Mouse (Mus musculus): ENCODE measurements at regions not wholly inside any gene's neighbourhood (a gene's known extent, or its start where the extent isn't known, plus 50 kb on each side); places are given as distances from the start of the nearest gene placed in this dataset.
"Not testable (repeated sequence)": the region's sequence is repeated elsewhere in the genome, so short reads cannot be mapped to it uniquely, and the experiment has no call there.

DNA sequence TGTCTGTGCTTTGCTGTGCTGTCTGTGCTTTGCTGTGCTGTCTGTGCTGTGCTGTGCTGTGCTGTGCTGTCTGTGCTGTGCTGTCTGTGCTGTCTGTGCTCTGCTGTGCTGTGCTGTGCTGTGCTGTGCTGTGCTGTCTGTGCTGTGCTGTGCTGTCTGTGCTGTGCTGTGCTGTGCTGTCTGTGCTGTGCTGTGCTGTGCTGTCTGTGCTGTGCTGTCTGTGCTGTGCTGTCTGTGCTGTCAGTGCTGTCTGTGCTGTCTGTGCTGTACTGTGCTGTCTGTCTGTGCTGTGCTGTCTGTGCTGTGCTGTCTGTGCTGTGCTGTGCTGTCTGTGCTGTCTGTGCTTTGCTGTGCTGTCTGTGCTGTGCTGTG, 196.5 kb downstream of the Tcp10c start:
- not testable (repeated sequence) for DNase-seq (ENCODE audit: low spot score in 2 of 2)

- not testable (repeated sequence) for DNase-seq (ENCODE audit: low spot score in 2 of 2)
These were observed 197.5 kb downstream of the Tcp10c start for GRCm38 (mm10) chr17:13551693-13552404.

- not testable (repeated sequence) for DNase-seq (ENCODE audit: low spot score in 2 of 2)
These were observed 198.5 kb downstream of the Tcp10c start for GRCm38 (mm10) chr17:13552840-13553239.

DNA sequence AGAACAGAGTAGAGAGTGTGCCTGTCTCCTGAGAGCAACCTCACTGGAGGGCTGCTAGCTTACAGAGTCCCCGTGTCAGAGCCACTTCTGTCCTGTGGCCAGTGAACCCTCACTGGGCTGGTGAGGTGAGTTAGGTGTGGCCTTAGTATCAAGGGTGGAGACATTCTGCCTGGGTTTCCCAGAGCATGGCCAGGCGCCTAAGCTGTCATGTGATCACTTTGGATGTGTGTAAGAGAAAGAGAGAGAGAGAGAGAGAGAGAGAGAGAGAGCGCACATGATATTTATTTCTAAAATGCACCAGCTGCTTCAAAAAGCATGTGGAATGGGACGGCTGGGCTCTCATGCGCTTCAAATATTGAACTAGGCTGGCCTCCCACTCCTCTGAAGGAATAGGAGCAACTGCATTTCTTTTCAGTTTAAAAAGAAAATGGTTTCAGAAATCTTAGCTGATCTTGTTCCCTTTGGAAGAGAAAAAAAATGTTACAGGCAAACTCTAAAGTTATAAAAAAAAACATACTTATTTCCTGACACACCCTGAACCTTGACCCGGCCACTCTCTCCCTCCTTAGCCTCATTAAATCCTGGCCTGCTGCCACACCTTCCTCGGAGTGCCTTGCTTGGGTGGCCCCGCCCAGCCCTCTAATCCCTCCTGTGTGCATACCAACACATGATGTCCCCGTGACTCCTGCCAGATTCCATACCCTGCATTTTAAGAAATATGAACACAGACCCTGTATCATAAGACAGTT, 201.1 kb downstream of the Tcp10c start:
- not testable (repeated sequence) for DNase-seq (ENCODE audit: low spot score in 2 of 2)

DNA sequence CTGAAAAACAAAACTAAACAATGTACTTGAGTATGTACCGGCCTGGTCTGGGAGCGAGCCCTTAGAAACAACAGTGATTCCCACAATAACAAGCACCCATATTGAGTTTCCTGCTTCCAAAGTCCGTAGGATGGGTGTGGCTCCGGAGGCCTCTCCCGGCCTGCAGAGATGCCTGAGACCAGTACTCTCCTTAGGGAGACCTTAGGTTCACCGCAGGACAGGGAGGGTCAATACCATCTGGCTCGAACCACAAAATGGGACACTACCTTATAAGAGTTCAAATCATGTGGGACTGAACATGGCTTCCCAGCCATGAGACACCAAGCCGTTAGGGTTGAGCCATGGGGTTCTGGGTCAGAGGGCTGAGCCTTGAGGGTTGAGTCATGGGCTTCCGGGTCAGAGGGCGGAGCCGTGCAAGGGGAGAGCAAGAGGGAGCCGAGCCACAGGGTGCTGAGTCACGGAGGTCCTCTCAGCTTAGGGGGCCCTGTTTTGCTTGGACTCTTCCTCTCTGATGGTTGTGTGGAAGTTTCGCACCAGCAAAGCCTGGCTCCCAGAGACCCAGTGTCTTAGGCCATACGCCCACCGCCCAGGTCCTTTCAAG, 201.8 kb downstream of the Tcp10c start:
- not testable (repeated sequence) for DNase-seq (ENCODE audit: low spot score in 2 of 2)

GRCm38 (mm10) chr17:13558863-13559262, 201.5 kb upstream of the Afdn start:
- no peak for DNase-seq (ENCODE audit: low spot score in 2 of 2)

DNA sequence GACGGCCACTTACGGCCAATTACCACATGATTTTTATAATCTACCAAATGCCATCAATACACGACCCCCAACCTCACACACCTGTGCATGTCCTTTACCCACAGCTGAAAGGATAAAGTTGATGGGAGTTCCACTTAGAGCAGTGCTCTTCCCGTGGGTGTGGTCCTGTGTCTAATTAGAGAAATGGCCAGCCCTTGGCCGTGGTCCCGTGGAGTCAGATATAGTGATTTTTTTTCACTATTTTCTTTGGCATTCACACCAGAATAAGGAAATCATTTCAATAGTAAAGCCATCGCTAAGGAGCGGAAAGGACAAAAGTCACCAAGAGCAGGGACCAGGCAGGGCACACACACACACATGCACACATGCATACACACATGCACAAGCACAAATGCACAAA, 199.0 kb upstream of the Afdn start:
- DNase-seq (ENCODE audit: low spot score in 2 of 2), result no peak

DNA sequence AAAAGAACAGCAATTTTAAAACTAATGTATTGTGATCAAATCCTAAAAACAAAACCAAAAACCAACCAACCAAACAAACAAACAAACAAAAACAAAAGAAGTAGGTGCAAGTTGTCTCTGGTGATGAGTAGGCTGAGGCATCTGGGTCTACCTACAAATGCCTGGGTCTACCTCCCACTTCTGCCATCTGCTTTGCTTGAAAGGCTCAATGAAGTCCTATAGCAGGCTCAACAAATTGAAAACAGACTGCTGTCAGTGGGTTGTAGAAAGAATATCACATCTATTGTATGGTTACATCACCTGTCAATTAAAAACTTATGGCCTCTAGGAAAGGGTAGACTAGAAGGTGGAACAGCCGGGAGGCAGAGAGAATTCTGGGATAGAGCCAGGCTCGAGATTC, 197.4 kb upstream of the Afdn start:
- DNase-seq (ENCODE audit: low spot score in 2 of 2), result no peak

- DNase-seq (ENCODE audit: low spot score in 2 of 2), result no peak
These were observed 195.5 kb upstream of the Afdn start for GRCm38 (mm10) chr17:13564800-13565199.

- no peak for DNase-seq (ENCODE audit: low spot score in 2 of 2)
These were observed 193.7 kb upstream of the Afdn start for GRCm38 (mm10) chr17:13566680-13567079.

DNA sequence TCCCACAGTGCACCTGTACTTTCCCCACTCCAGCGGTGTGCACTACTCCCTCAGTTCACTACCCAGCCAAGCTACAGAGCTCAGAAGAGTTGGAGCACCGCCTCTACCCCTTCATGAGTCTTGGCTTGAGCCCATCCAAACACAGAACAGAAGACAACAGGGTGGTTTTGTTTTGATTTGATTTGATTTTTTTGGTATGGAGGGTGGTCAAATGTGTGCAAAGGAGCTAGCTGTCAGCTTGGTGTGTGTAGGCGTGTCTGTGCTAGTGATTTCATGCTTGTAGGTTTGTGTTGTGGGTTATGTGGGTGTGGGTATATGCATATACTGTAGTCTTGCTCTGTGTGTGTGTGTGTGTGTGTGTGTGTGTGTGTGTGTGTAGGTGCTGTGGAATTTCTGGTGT, 193.2 kb upstream of the Afdn start:
- DNase-seq (ENCODE audit: low spot score in 2 of 2), result no peak

- no peak for DNase-seq (ENCODE audit: low spot score in 2 of 2)
These were observed 189.5 kb upstream of the Afdn start for GRCm38 (mm10) chr17:13570796-13571195.

GRCm38 (mm10) chr17:13572204-13572833, 188.0 kb upstream of the Afdn start:
- DNase-seq (ENCODE audit: low spot score in 2 of 2), result no peak

GRCm38 (mm10) chr17:13573036-13573435, 187.3 kb upstream of the Afdn start:
- DNase-seq (ENCODE audit: low spot score in 2 of 2), result no peak

DNA sequence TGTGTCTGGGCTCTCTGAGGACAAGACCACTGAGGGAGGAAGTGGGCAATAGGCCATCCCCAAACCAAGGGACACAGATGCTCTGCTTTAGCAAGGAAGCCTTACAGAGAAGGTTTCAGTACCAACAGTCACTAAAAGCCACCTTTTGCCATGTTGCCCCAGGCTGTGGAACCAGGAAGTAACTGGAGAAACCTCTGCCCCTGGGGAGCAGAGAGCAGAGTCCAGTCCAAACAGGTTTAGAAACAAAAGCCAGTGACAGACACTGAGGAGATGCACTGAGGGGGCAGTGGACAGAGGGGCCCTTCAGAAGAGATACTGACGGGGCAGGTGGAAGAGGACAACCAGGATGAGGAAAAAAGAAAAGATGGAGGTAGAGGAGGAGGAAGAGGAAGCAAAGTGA, 186.2 kb upstream of the Afdn start:
- no peak for DNase-seq (ENCODE audit: low spot score in 2 of 2)

- no peak for DNase-seq (ENCODE audit: low spot score in 2 of 2)
These were observed 185.5 kb upstream of the Afdn start for GRCm38 (mm10) chr17:13574682-13575444.

DNA sequence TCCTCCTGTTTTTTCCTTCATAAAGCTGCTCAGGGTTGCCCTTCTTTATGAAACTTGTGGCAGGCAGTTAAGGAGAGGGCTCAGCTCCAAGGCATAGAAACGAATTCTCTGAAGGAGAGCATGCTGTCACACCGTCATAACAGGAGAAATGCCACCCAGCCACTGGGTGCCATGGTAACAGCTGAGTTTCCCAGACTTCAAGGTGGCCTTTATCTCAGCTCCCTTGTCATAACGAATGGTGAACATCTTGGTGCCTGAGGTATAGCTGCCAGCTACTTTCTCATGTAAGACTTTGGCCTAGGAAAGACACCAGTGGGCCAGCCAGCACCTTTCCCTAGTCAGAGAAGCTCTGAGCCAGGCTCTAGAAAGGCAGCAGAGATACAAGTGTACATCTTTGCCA, 182.5 kb upstream of the Afdn start:
- DNase-seq (ENCODE audit: low spot score in 2 of 2), result no peak

DNA sequence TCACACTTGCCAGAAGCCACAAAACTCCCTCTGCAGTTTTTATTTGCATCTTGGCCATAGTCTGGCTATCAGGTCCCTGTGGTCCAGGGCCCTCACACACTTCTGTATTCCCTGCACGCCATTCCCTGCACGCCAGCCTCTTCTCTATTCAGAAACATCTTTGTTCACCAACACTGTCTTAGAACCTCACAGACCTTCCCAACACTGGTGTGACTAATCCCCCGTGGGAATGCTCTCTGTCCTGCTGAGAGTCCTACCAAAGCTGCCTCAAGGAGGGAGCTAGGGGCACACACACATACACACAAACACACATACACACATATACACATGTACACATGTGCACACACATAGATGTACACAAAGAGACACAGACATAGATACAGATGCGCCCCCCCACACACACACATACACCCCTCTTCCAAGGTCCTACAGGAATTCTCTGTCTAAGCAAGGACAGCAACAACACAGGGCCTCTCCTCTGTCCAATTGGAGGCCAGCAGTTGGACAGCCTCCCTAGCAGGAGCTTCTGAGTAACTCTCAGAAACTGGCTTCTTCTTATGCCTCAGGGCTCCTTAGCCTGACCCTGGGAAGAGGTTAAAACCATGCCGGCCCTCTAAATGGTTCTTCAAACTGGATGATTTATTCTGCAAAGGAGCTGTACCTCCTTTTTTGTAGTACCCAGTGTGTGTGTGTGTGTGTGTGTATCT, 179.0 kb upstream of the Afdn start:
- DNase-seq (ENCODE audit: low spot score in 2 of 2), result no peak

DNA sequence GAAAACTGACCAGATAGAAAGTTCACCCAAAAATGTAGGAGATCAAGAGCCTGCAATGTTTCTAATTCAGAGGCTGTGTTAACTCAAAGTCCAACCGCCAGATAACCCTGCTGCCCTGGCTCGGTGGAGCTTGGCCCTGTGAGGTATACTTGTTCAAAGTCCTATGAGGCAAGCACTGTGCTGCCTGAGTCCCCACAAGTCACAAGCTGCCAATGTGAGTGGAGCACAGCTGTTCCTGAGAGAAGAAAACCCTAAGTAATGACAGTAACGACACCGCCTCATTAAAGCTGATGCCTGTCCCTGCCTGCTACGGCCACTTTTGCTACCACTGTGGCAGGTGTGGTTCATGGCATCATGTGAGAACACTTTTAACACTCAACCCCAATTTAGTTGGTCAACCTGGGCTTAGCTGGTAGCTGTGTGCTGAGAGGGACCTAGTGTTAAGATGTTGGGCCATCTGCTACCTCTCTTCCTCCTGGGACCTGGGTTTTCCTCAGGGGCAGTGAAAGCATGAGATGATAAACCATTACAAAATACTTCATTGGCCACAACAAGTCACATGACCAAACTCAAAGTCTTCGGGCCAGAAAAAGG, 178.2 kb upstream of the Afdn start:
- DNase-seq (ENCODE audit: low spot score in 2 of 2), result no peak

- no peak for DNase-seq (ENCODE audit: low spot score in 2 of 2)
These were observed 176.7 kb upstream of the Afdn start for GRCm38 (mm10) chr17:13583475-13584233.
